Mouse (Mus musculus): Measurements from ENCODE around the gene Zfp568. TPM values are rescaled to one million over a fixed set of nuclear protein-coding genes. Genes with fewer than 3 reads are reported as not detected.

Zfp568 gene
- polyA plus RNA-seq, 2 experiments from 2014 or later: 2.1 to 2.8 TPM

DNA sequence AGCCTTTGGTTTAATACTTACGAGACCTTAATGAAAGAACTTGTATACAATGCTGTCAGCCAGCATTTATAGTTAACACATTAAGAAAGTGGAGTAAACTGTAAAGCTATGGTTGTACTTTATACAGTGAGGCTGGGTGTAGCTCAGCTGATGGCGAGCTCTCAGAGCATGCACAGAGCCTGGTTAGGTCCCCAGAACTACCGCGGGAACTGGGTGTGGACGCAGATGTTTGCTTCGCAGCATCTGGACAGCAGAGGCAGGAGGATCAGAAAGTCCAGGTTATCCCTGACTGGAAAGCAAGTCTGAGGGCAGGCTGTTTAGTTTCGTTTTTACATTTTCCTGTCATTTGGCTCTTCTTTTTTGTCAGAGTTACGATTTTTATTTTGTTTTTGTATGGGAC is 8.9 kb downstream of the Zfp568 start:
- ATAC-seq: no peak

GRCm38 (mm10) chr7:29993340-29993739 is 9.6 kb downstream of the Zfp568 start:
- no peak for ATAC-seq

DNA sequence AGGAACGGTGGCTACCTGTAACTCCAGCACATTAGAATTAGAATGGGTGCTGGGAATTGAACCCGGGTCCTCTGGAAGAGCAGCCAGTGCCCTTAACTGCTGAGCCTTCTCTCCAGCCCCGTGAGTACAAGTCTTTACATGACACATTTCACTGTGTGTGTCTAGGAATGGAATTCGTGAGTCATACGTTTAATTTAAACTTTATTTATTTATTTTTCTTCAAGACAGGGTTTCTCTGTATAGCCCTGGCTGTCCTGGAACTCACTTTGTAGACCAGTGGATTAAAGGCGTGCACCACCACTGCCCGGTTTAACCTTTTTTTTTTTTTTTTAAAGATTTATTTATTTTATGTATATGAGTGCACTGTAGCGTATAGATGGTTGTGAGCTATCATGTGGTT is 11.4 kb downstream of the Zfp568 start:
- no peak for ATAC-seq

- no peak for ATAC-seq
Measured at GRCm38 (mm10) chr7:30000601-30001000, 16.8 kb downstream of the Zfp568 start.

DNA sequence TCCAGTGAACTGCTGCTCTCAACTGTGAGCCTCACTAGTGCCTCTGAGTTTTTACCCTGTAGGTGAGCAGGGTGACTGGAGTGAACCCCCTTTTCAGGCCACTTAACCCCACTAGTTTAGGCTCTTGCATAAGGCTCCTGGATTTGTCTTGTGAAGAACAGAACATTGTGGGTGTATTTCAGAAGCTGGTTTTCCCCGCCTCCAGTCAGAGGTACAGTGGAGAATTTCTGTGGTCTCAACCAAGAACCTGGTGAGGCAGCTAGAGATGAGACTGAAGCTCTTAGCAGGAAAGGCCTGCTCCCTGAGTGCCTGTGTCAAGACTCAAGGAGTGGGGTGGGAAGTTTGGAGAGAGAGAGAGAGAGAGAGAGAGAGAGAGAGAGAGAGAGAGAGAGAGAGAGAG is 23.8 kb downstream of the Zfp568 start:
- no peak for ATAC-seq

- no peak for ATAC-seq
Measured at GRCm38 (mm10) chr7:30008020-30008690, 24.4 kb downstream of the Zfp568 start.

DNA sequence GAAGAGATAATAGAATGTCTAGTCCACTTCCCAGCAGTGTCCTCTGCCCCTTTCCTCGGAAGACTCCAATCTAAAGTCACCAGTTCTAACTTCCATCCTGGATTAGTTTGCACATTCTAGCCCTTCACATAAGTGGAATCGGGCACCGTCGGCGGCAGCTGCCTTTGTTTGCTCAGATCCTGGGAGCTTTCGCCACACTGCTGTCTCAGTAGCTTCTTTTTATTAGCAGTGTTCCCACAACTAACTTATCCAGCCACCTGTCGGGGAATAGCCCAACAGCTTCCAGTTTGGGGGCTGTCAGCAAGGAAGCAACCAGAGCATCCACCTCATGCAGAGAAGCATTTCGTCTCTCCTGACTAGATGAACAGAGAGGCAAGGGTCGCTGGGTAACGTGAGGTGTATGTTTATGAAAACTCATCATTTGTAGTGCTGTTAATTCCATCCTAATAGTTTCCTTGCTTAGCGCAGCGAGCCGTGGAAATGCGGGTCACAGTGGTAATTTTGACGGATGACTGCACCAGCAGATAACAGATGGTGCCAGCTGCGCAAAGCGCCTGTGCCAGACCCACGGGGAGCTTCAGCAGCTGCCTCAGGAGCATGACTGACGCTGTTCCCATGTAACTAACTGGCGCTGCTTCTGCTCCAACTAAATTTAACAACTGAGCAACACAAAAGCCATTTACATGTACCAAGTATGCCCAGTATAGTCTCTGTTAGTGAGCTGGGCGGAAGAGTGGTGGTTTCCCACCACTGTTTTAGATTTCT is 25.7 kb downstream of the Zfp568 start:
- ATAC-seq: no peak

GRCm38 (mm10) chr7:30010551-30011195 is 26.9 kb downstream of the Zfp568 start:
- no peak for ATAC-seq

GRCm38 (mm10) chr7:30012956-30013363 is 29.2 kb downstream of the Zfp568 start:
- peak; percentile 63 for ATAC-seq

DNA sequence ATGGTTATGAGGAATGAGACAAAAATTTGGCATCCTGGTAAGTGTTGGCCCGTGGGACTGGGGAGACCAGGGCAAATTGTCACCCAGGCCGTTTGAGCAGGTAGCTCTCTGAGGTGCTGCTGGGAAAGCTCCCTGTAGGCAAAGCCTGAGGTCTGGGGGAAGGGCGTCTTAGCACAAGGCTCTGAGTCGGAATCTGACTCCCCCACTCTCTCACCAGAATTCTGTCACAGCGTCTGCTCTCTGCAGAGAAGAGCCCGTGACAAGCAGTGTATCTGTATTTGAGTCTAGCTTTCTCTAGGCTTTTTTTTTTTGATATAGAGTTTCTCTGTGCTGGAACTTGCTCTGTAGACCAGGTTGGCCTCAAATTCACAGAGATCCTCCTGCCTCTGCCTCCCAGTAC is 33.5 kb downstream of the Zfp568 start:
- no peak for ATAC-seq

DNA sequence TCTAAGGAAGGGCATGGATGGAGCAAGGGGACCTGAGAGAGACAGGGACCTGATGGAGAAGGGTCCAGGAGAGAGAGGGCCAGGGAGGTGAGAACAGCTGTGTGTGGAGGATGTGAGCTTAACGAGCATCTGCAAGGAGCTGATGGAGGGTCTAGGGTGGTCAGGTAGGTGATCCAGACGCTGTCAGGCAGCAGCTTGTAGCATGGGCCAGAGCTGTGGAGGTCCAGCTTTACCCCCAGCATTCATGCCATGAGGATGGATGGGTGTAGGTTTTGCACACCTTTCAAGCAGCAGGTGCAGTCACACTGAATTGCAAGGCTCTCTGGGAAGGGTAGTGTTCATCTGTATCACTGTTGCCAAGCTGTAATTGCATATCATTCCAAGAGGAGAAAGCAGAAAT is 35.8 kb downstream of the Zfp568 start:
- no peak for ATAC-seq

DNA sequence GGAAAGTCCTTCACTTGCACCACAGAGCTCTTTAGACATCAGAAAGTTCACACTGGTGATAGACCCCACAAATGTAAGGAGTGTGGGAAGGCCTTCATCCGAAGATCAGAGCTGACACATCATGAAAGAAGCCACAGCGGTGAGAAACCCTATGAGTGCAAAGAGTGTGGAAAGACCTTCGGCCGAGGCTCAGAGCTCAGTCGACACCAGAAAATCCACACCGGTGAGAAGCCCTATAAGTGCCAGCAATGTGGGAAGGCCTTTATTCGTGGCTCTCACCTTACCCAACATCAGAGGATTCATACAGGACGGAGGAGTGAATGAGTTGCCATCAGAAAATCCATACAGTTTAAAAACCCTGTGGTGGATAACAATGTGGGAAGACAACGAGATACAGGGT is 39.6 kb downstream of the Zfp568 start:
- ATAC-seq: no peak

DNA sequence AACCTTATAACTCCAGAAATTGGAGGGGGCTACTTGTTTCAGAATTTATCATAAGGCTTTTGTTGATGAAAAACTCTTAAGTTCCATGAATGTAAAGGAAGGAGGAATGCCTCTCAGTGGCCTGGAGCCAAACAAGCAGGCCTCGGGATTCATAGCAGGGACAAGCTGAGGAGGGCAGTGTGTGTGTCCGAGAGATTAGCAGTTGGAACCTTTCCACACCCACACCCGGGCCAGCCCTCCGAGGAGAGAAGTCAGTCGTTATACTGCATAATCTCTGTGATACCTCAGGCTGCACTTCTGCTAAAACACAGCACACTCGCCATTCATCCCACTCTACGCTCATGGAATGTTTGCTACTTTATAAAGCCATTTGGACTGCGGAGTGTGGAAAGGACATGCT is 40.0 kb downstream of the Zfp568 start:
- ATAC-seq: no peak

- no peak for ATAC-seq
Measured at GRCm38 (mm10) chr7:30025358-30025757, 41.6 kb downstream of the Zfp568 start.

GRCm38 (mm10) chr7:30027331-30027730 is 43.6 kb downstream of the Zfp568 start:
- no peak for ATAC-seq

DNA sequence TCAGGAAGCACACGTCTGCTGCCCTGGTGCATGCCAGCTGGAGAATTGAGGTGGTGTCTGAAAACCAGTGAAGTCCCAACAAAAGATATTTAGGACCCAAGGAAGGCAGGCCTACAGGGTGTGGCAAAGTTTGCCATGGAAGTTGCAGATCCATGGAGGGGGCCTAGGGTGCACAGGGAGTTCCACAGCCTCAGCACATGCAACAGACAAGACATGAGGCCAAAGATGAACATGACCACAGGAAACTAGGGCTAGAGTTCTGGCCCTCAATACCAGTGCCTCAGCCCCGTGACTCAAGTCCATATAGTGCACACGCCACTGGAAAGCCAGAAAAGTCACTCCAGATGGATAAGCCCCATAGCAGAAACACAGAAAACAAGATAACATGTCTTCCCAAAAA is 44.8 kb downstream of the Zfp568 start:
- ATAC-seq: no peak

- ATAC-seq: no peak
Measured at GRCm38 (mm10) chr7:30030677-30031076, 46.9 kb downstream of the Zfp568 start.

GRCm38 (mm10) chr7:30031379-30031778 is 47.6 kb downstream of the Zfp568 start:
- ATAC-seq: no peak

GRCm38 (mm10) chr7:30034331-30034730 is 50.6 kb downstream of the Zfp568 start:
- no peak for ATAC-seq

DNA sequence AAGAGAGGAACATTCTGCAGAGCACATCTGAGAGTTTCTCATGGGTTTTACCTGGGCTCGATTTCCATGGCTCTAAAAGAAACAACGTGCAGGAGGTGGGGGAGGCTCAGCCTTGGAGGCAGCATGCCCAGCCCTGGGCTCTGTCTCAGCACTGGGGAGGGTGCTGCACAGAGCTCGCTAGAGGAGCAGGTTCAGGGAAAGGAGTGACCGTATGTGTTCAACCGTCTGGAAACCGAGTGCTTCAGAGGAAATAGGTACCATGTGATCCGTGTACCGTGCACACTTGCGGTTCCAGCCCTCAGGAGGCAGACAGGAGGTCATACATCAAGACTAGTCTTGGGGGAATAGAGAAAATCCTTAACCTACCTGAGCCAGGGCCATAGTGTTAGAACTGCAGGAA is 60.6 kb downstream of the Zfp568 start:
- no peak for ATAC-seq

- ATAC-seq: no peak
Measured at GRCm38 (mm10) chr7:30048126-30048525, 64.4 kb downstream of the Zfp568 start.

DNA sequence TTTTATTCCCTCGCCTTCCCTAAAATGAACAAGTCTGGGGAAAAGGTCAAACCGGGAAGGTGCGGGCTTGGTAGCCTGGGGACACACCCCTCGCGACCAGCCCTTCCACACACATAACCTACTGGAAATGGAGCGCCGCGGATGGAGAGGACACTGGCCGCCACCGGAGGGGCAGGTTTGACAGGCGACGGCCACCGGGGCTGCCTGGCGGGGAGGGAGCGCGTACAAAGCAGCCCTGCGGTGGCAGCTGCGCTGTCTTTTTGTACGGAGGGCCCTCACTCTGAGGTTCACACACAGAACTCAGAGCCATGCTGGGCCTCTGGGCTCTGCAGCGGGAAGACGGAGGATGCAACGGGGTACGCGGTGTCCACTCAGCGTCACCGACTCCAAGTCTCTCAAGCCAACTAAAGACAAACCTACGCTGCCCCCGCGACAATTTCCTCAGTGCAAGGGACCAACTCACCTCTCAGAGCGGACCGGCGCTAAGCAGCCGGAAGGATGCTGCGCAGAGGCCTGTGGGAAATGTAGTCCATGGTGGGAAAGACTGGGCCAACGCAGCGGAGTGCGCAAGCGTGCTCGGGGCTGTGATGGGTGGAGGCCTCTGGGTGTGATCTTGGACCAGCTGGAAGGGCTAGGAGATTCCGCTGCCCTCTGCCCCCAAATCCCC is 67.3 kb downstream of the Zfp568 start, which contains the start of gene Zfp14:
Gene Zfp14 (minus strand): TSS at position 499 of the 667 bp plus-strand sequence.
- peak; percentile 99 for ATAC-seq

- ATAC-seq: no peak
Measured at GRCm38 (mm10) chr7:30053591-30053990, 69.8 kb downstream of the Zfp568 start.
